Mouse (Mus musculus) heart, embryonic 16.5 days (tissue): ENCODE measurements at regions not wholly inside any gene's neighbourhood (a gene's known extent, or its start where the extent isn't known, plus 50 kb on each side); places are given as distances from the start of the nearest gene placed in this dataset.
"Not testable (repeated sequence)": the region's sequence is repeated elsewhere in the genome, so short reads cannot be mapped to it uniquely, and the experiment has no call there.

Experiments
- ATAC-seq: fragments of 200-750 bp; cut with Nextera tagmentation; replicated peaks from 2 replicates; pipeline ENCODE4 v1.8.0; 2017; ENCODE audit warnings: moderate number of reproducible peaks; ENCODE audit not compliant: insufficient read depth, low FRiP score; ENCODE audit errors: extremely low read depth
- H3K27ac ChIP-seq: fragments of 300-500 bp; sonication (generic); 2 replicates; pipeline ENCODE4 v1.5.1; 2014; ENCODE audit warnings: mild to moderate bottlenecking, low read length, control low read depth, moderate library complexity
- H3K27me3 ChIP-seq: fragments of 300-500 bp; sonication (generic); 2 replicates; pipeline ENCODE4 v1.6.1; 2014; ENCODE audit warnings: low read length, mixed read lengths; ENCODE audit not compliant: control insufficient read depth, insufficient read depth
- H3K36me3 ChIP-seq: fragments of 300-500 bp; sonication (generic); 2 replicates; pipeline ENCODE4 v1.6.1; 2014; ENCODE audit not compliant: control insufficient read depth, insufficient read depth
- H3K4me1 ChIP-seq: fragments of 300-500 bp; sonication (generic); 2 replicates; pipeline ENCODE4 v1.6.1; 2014; ENCODE audit warnings: low read length, mixed read lengths; ENCODE audit not compliant: control insufficient read depth, insufficient read depth
- H3K4me2 ChIP-seq: fragments of 300-500 bp; sonication (generic); 2 replicates; pipeline ENCODE4 v1.6.1; 2014; ENCODE audit warnings: low read depth, mild to moderate bottlenecking, control low read depth, low read length
- H3K4me3 ChIP-seq: fragments of 300-500 bp; sonication (generic); 2 replicates; pipeline ENCODE4 v1.5.1; 2014; ENCODE audit warnings: mild to moderate bottlenecking, control low read depth, low read length
- H3K9ac ChIP-seq: fragments of 300-500 bp; sonication (generic); 2 replicates; pipeline ENCODE4 v1.6.1; 2014; ENCODE audit warnings: low read length, control low read depth
- H3K9me3 ChIP-seq: fragments of 300-500 bp; sonication (generic); replicated peaks from 2 replicates; pipeline ENCODE4 v1.6.1; 2016; ENCODE audit warnings: low read length; ENCODE audit not compliant: control insufficient read depth
- WGBS: fragments of 180-500 bp; shearing (Covaris S2); extraction: QIAGEN DNeasy Blood & Tissue Kit; methylation state at CpG from one replicate; pipeline ENCODE4 v1.1.7; 2014; 5-methylcytosine and 5-hydroxymethylcytosine counted together

GRCm38 (mm10) chr2:63706643-63707042 is 391.2 kb downstream of the Fign start:
- H3K36me3 ChIP-seq: no peaks in the 10 kb centered on the region
- no peak overlapping the region for H3K4me3 ChIP-seq
- H3K27me3 ChIP-seq: no peaks in the 10 kb centered on the region
- no peak for ATAC-seq
- no peak overlapping the region for H3K4me2 ChIP-seq
- H3K27ac ChIP-seq: no peak overlapping the region
- no peaks in the 10 kb centered on the region for H3K9me3 ChIP-seq
- H3K9ac ChIP-seq: no peak overlapping the region
- 0 out of 2 replicates have a peak, but pooled peaks cover 4% of the 10 kb centered on the region for H3K4me1 ChIP-seq

- H3K4me1 ChIP-seq: 0 out of 2 replicates have a peak, but pooled peaks cover 4% of the 10 kb centered on the region
- no peak overlapping the region for H3K27ac ChIP-seq
- no peak overlapping the region for H3K9ac ChIP-seq
- H3K9me3 ChIP-seq: no peaks in the 10 kb centered on the region
- H3K27me3 ChIP-seq: no peaks in the 10 kb centered on the region
- no peak for ATAC-seq
- 43% methylated on average over 3 of the region's 3 CpGs for WGBS
- H3K36me3 ChIP-seq: no peaks in the 10 kb centered on the region
- H3K4me2 ChIP-seq: no peak overlapping the region
- no peak overlapping the region for H3K4me3 ChIP-seq
Observed at GRCm38 (mm10) chr2:63706183-63706582, 391.7 kb downstream of the Fign start.

GRCm38 (mm10) chr2:63702333-63703096 is 395.3 kb downstream of the Fign start:
- 2% methylated on average over 22 of the region's 22 CpGs for WGBS
- no peaks in the 10 kb centered on the region for H3K9me3 ChIP-seq
- H3K4me2 ChIP-seq: peak overlapping the region; percentile 67
- ATAC-seq: peak; percentile 92
- H3K36me3 ChIP-seq: no peaks in the 10 kb centered on the region
- peak overlapping the region; percentile 48 for H3K4me3 ChIP-seq
- H3K9ac ChIP-seq: peak overlapping the region; percentile 62
- peak overlapping the region; percentile 49 for H3K27ac ChIP-seq
- 0 out of 2 replicates have a peak, but pooled peaks cover 4% of the 10 kb centered on the region for H3K4me1 ChIP-seq
- no peaks in the 10 kb centered on the region for H3K27me3 ChIP-seq

GRCm38 (mm10) chr2:63701861-63702260 is 396.0 kb downstream of the Fign start:
- H3K4me3 ChIP-seq: peak overlapping the region; percentile 48
- no peaks in the 10 kb centered on the region for H3K9me3 ChIP-seq
- no peak overlapping the region for H3K9ac ChIP-seq
- no peaks in the 10 kb centered on the region for H3K36me3 ChIP-seq
- H3K27me3 ChIP-seq: no peaks in the 10 kb centered on the region
- 37% methylated on average over 13 of the region's 13 CpGs for WGBS
- H3K4me2 ChIP-seq: peak overlapping the region; percentile 67
- peak overlapping the region; percentile 49; the same call in 1 of the 2 replicates for H3K27ac ChIP-seq
- ATAC-seq: no peak
- 0 out of 2 replicates have a peak, but pooled peaks cover 4% of the 10 kb centered on the region for H3K4me1 ChIP-seq

- Histone ChIP-seq H3K27me3 (no peaks in the 10 kb centered on the region), H3K9ac (no peak overlapping the region), H3K4me1 (0 out of 2 replicates have a peak, but pooled peaks cover 4% of the 10 kb centered on the region), H3K27ac (no peak overlapping the region), H3K4me2 (no peak overlapping the region), H3K9me3 (no peaks in the 10 kb centered on the region), H3K36me3 (no peaks in the 10 kb centered on the region), H3K4me3 (no peak overlapping the region)
- 14% methylated on average over 3 of the region's 3 CpGs for WGBS
- no peak for ATAC-seq
Observed at GRCm38 (mm10) chr2:63700255-63700654, 397.6 kb downstream of the Fign start.

GRCm38 (mm10) chr2:63669700-63670099 is 428.1 kb downstream of the Fign start:
- Histone ChIP-seq H3K9me3 (no peaks in the 10 kb centered on the region), H3K4me1 (no peaks in the 10 kb centered on the region), H3K4me2 (no peak overlapping the region), H3K4me3 (no peak overlapping the region), H3K27me3 (no peaks in the 10 kb centered on the region), H3K9ac (no peak overlapping the region), H3K27ac (no peak overlapping the region), H3K36me3 (no peaks in the 10 kb centered on the region)
- no peak for ATAC-seq
- 71% methylated on average over 3 of the region's 3 CpGs for WGBS

- Histone ChIP-seq H3K4me1 (no peaks in the 10 kb centered on the region), H3K4me2 (no peak overlapping the region), H3K9me3 (no peaks in the 10 kb centered on the region), H3K27ac (no peak overlapping the region), H3K4me3 (no peak overlapping the region), H3K9ac (no peak overlapping the region), H3K36me3 (no peaks in the 10 kb centered on the region), H3K27me3 (no peaks in the 10 kb centered on the region)
- WGBS: 80% methylated on average over 7 of the region's 7 CpGs
- no peak for ATAC-seq
Observed at GRCm38 (mm10) chr2:63668784-63669183, 429.1 kb downstream of the Fign start.

- H3K36me3 ChIP-seq, H3K4me3 ChIP-seq: not testable (repeated sequence)
- 78% methylated on average over 2 of the region's 2 CpGs for WGBS
Observed at GRCm38 (mm10) chr2:63659947-63660346, 437.9 kb downstream of the Fign start.

More at GRCm38 (mm10) chr2:63659947-63660346, 437.9 kb downstream of the Fign start:
- not testable (repeated sequence) for H3K9ac ChIP-seq, ATAC-seq, H3K27ac ChIP-seq, H3K27me3 ChIP-seq, H3K4me2 ChIP-seq, H3K4me1 ChIP-seq, H3K9me3 ChIP-seq
